In the genomic region with DNA sequence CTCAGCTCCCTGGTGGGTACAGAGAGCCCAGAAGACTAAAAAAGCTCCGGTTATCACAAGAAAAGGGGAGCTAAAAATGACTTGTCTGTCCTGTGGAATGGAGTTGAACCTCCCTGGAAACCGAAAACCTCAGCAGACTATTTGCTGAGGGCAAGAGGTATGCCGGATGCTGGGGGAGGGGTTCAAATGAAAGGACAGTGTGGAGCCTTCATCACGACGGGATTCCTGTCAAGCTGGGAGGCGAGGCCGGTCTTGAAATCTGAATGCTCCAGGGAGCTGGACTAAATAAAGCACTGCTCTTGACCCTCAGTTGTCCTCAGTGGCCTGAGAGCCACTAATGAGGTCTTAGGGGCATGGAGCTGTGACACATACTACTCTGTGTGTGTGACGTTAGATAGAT, we compare ENCODE assay signal across 31 mouse cellular contexts. TPM values are rescaled to one million over a fixed set of nuclear protein-coding genes. Genes with fewer than 3 reads are reported as not detected.
DNase-seq lines count a peak whose midpoint lies in the region; ATAC-seq and TF ChIP-seq lines count a peak whose summit lies in the region.
"Had no signal": no experiment of that assay in that cellular context is flagged by ENCODE, and none has a peak within 500 bp of the region (broad histone marks: within the 10 kb centered on the region; RNA-seq: fewer than 3 reads in every experiment).

No protein-coding gene starts in this region.

- no peak for TF ChIP-seq CTCF in forebrain, postnatal 0 days (IDR thresholded peaks at IDR 0.05; ENCODE audit: low read depth)
- TF ChIP-seq CTCF in hindbrain, postnatal 0 days (IDR thresholded peaks at IDR 0.05; ENCODE audit: low read depth), result no peak

- no peak overlapping the region for H3K4me2 ChIP-seq in forebrain, postnatal 0 days (ENCODE audit: low read depth)
- no peak overlapping the region for H3K4me2 ChIP-seq in forebrain, embryonic 11.5 days (ENCODE audit: low read depth, low read length, severe bottlenecking)
- no peak overlapping the region for H3K4me2 ChIP-seq in hindbrain, postnatal 0 days (ENCODE audit: low read depth, low read length)
- H3K4me2 ChIP-seq: hindbrain, embryonic 14.5 days; kidney, embryonic 15.5 days; limb, embryonic 12.5 days; liver, embryonic 15.5 days; lung, embryonic 15.5 days; midbrain, embryonic 12.5 days; neural tube, embryonic 12.5 days had no signal

- H3K27me3 ChIP-seq in forebrain, postnatal 0 days (ENCODE audit: insufficient read depth, low read length), result no peaks in the 10 kb centered on the region
- no peaks in the 10 kb centered on the region for H3K27me3 ChIP-seq in forebrain, embryonic 11.5 days (ENCODE audit: control insufficient read depth, insufficient read depth, low read length)
- H3K27me3 ChIP-seq in hindbrain, embryonic 10.5 days (ENCODE audit: insufficient read depth, poor library complexity, severe bottlenecking), result no peaks in the 10 kb centered on the region
- H3K27me3 ChIP-seq in hindbrain, postnatal 0 days (ENCODE audit: insufficient read depth, low read length), result no peaks in the 10 kb centered on the region
- H3K27me3 ChIP-seq: kidney, embryonic 15.5 days; limb, embryonic 12.5 days; lung, embryonic 15.5 days; midbrain, embryonic 12.5 days; neural tube, embryonic 12.5 days had no signal

- H3K9me3 ChIP-seq in forebrain, postnatal 0 days (ENCODE audit: low read length), result no peaks in the 10 kb centered on the region
- H3K9me3 ChIP-seq in forebrain, embryonic 11.5 days (ENCODE audit: control insufficient read depth, low read length), result no peaks in the 10 kb centered on the region
- H3K9me3 ChIP-seq in hindbrain, embryonic 10.5 days, result no peaks in the 10 kb centered on the region
- H3K9me3 ChIP-seq in hindbrain, postnatal 0 days (ENCODE audit: low read length), result no peaks in the 10 kb centered on the region
- H3K9me3 ChIP-seq: kidney, embryonic 15.5 days; limb, embryonic 12.5 days; liver, embryonic 15.5 days; lung, embryonic 15.5 days; midbrain, embryonic 12.5 days; neural tube, embryonic 12.5 days had no signal

- no peak overlapping the region for H3K27ac ChIP-seq in forebrain, postnatal 0 days (ENCODE audit: low read depth, low read length)
- H3K27ac ChIP-seq in forebrain, embryonic 11.5 days (ENCODE audit: low read depth, low read length), result no peak overlapping the region
- H3K27ac ChIP-seq in hindbrain, embryonic 10.5 days, result peak overlapping the region; percentile 30; the same call in 1 of the 2 replicates
- H3K27ac ChIP-seq in hindbrain, postnatal 0 days, result no peak overlapping the region
- H3K27ac ChIP-seq: hindbrain, embryonic 14.5 days; kidney, embryonic 15.5 days; layer of hippocampus, adult 2 months; left cerebral cortex, adult 2 months; limb, embryonic 12.5 days; liver, embryonic 15.5 days; lung, embryonic 15.5 days; midbrain, embryonic 12.5 days; neural tube, embryonic 12.5 days had no signal

- H3K4me3 ChIP-seq in forebrain, postnatal 0 days (ENCODE audit: low read depth, low read length), result no peak overlapping the region
- H3K4me3 ChIP-seq in forebrain, embryonic 11.5 days (ENCODE audit: low read depth, low read length), result no peak overlapping the region
- H3K4me3 ChIP-seq in hindbrain, embryonic 10.5 days, result no peak overlapping the region
- no peak overlapping the region for H3K4me3 ChIP-seq in hindbrain, postnatal 0 days (ENCODE audit: low read length)
- H3K4me3 ChIP-seq: kidney, embryonic 15.5 days; layer of hippocampus, adult 2 months; left cerebral cortex, adult 2 months; limb, embryonic 12.5 days; liver, embryonic 15.5 days; lung, embryonic 15.5 days; midbrain, embryonic 12.5 days; myocyte; neural tube, embryonic 12.5 days had no signal

- H3K36me3 ChIP-seq in forebrain, postnatal 0 days (ENCODE audit: insufficient read depth), result no peaks in the 10 kb centered on the region
- H3K36me3 ChIP-seq in forebrain, embryonic 11.5 days (ENCODE audit: control insufficient read depth, insufficient read depth, low read length), result no peaks in the 10 kb centered on the region
- H3K36me3 ChIP-seq in hindbrain, embryonic 10.5 days, result no peaks in the 10 kb centered on the region
- H3K36me3 ChIP-seq in hindbrain, postnatal 0 days (ENCODE audit: insufficient read depth, low read length), result no peaks in the 10 kb centered on the region
- H3K36me3 ChIP-seq: kidney, embryonic 15.5 days; limb, embryonic 12.5 days; liver, embryonic 15.5 days; lung, embryonic 15.5 days; midbrain, embryonic 12.5 days; neural tube, embryonic 12.5 days had no signal

- no peak for DNase-seq in forebrain, postnatal 0 days
- DNase-seq in forebrain, embryonic 11.5 days (ENCODE audit: low spot score), result no peak
- peak; percentile 30 for DNase-seq in hindbrain, embryonic 10.5 days (ENCODE audit: low spot score)
- no peak for DNase-seq in hindbrain, postnatal 0 days (ENCODE audit: low spot score)
- DNase-seq in brain, adult 2 months (ENCODE audit: low read depth, low spot score), result peak; percentile 37
- peak; percentile 17 for DNase-seq in mesoderm, embryonic 11.5 days (ENCODE audit: low read depth, low spot score)
- no peak for DNase-seq in kidney, postnatal 10 days
- DNase-seq: adrenal gland, postnatal 36 days; cerebellum, adult 8-10 months; cerebellum, postnatal 25 days; heart, postnatal 10 days; kidney, adult 18-20 months; kidney, postnatal 36 days; lung, postnatal 36 days; thymus, adult 2 months; thymus, postnatal 36 days had no signal

- peak; percentile 10; the same call in 1 of the 2 replicates for ATAC-seq in forebrain, postnatal 0 days
- no peak for ATAC-seq in forebrain, embryonic 11.5 days (replicated peaks; ENCODE audit: low FRiP score)
- no peak for ATAC-seq in hindbrain, postnatal 0 days
- ATAC-seq: CD4-positive, CD25-positive, alpha-beta regulatory T cell, adult 4 months; forebrain, embryonic 16.5 days; inflammation-experienced regulatory T-cells, adult 6 months had no signal

- WGBS in forebrain, postnatal 0 days, result 40% methylated on average over 8 of the region's 8 CpGs
- WGBS in forebrain, embryonic 11.5 days, result 46% methylated on average over 8 of the region's 8 CpGs
- 24% methylated on average over 8 of the region's 8 CpGs for WGBS in hindbrain, embryonic 10.5 days
- 20% methylated on average over 8 of the region's 8 CpGs for WGBS in hindbrain, postnatal 0 days

- no peak overlapping the region for H3K9ac ChIP-seq in forebrain, postnatal 0 days
- no peak overlapping the region for H3K9ac ChIP-seq in forebrain, embryonic 11.5 days (ENCODE audit: low read length)
- no peak overlapping the region for H3K9ac ChIP-seq in hindbrain, postnatal 0 days (replicated peaks; ENCODE audit: low read length)
- H3K9ac ChIP-seq: hindbrain, embryonic 14.5 days; kidney, embryonic 15.5 days; limb, embryonic 12.5 days; liver, embryonic 15.5 days; lung, embryonic 15.5 days; midbrain, embryonic 12.5 days; neural tube, embryonic 12.5 days had no signal

- no peaks in the 10 kb centered on the region for H3K4me1 ChIP-seq in forebrain, postnatal 0 days (ENCODE audit: insufficient read depth)
- no peaks in the 10 kb centered on the region for H3K4me1 ChIP-seq in forebrain, embryonic 11.5 days (replicated peaks; ENCODE audit: control insufficient read depth, insufficient read depth, low read length)
- peaks cover 18% of the 10 kb centered on the region for H3K4me1 ChIP-seq in hindbrain, embryonic 10.5 days (replicated peaks)
- no peaks in the 10 kb centered on the region for H3K4me1 ChIP-seq in hindbrain, postnatal 0 days (ENCODE audit: insufficient read depth, low read length)
- H3K4me1 ChIP-seq: limb, embryonic 12.5 days; liver, embryonic 15.5 days; lung, embryonic 15.5 days; neural tube, embryonic 12.5 days had no signal

RNA-seq across cellular contexts. Expression of a gene that starts 14.0 kb away (rescaled TPM):
- 0.71 and 0.77 TPM in 2 replicates for total RNA-seq in forebrain, postnatal 0 days (2014; rRNA removed)
- 0.15 and 0.27 TPM in 2 replicates for polyA plus RNA-seq in forebrain, postnatal 0 days (2015; fragmentation: Nextera tagmentation; extraction: Ambion mirVana)
- 0.13 and 0.21 TPM in 2 replicates for polyA plus RNA-seq in forebrain, embryonic 11.5 days (2014; fragmentation: Nextera tagmentation; extraction: Ambion mirVana)
- polyA plus RNA-seq in hindbrain, embryonic 10.5 days (2016; fragmentation: Nextera tagmentation; extraction: Ambion mirVana), result 0.21 and 0.24 TPM in 2 replicates
- 0.26 TPM in 1 of 2 replicates, not detected in the other for total RNA-seq in hindbrain, postnatal 0 days (2014; rRNA removed)
- 0.14 and 0.18 TPM in 2 replicates for polyA plus RNA-seq in hindbrain, postnatal 0 days (2015; fragmentation: Nextera tagmentation; extraction: Ambion mirVana)
- total RNA-seq: gastrocnemius, adult 8-10 months; megakaryocyte, adult 5-6 weeks had no signal

RNA-seq across cellular contexts. Expression of a gene that starts 31.8 kb away (rescaled TPM):
- 18.2 and 24.7 TPM in 2 replicates for total RNA-seq in forebrain, postnatal 0 days (2014; rRNA removed)
- 10.7 and 10.8 TPM in 2 replicates for polyA plus RNA-seq in forebrain, postnatal 0 days (2015; fragmentation: Nextera tagmentation; extraction: Ambion mirVana)
- polyA plus RNA-seq in forebrain, embryonic 11.5 days (2014; fragmentation: Nextera tagmentation; extraction: Ambion mirVana), result 45.7 and 46.9 TPM in 2 replicates
- polyA plus RNA-seq in hindbrain, embryonic 10.5 days (2016; fragmentation: Nextera tagmentation; extraction: Ambion mirVana), result 34.3 and 35.7 TPM in 2 replicates
- 35.7 and 38.4 TPM in 2 replicates for total RNA-seq in hindbrain, postnatal 0 days (2014; rRNA removed)
- polyA plus RNA-seq in hindbrain, postnatal 0 days (2015; fragmentation: Nextera tagmentation; extraction: Ambion mirVana), result 17.9 and 18.2 TPM in 2 replicates

RNA-seq across cellular contexts. Expression of a gene that starts 48.2 kb away (rescaled TPM):
- 3.7 and 10.7 TPM in 2 replicates for total RNA-seq in forebrain, postnatal 0 days (2014; rRNA removed)
- polyA plus RNA-seq in forebrain, postnatal 0 days (2015; fragmentation: Nextera tagmentation; extraction: Ambion mirVana), result 1.8 and 3.3 TPM in 2 replicates
- polyA plus RNA-seq in forebrain, embryonic 11.5 days (2014; fragmentation: Nextera tagmentation; extraction: Ambion mirVana), result 1.0 and 1.9 TPM in 2 replicates
- 1.8 and 3.0 TPM in 2 replicates for polyA plus RNA-seq in hindbrain, embryonic 10.5 days (2016; fragmentation: Nextera tagmentation; extraction: Ambion mirVana)
- 3.6 and 10.6 TPM in 2 replicates for total RNA-seq in hindbrain, postnatal 0 days (2014; rRNA removed)
- 2.3 and 2.9 TPM in 2 replicates for polyA plus RNA-seq in hindbrain, postnatal 0 days (2015; fragmentation: Nextera tagmentation; extraction: Ambion mirVana)

Comparison
In these comparisons a context has a peak if more than half of its experiments do, and no peak if none do; other contexts are left out.
1. DNase-seq: peak in hindbrain, embryonic 10.5 days (single experiment), brain, adult 2 months (single experiment) and mesoderm, embryonic 11.5 days (single experiment); none in forebrain, postnatal 0 days (single experiment), forebrain, embryonic 11.5 days (single experiment), hindbrain, postnatal 0 days (single experiment) and kidney, postnatal 10 days (single experiment).